ENCODE assay signal across 15 mouse cellular contexts in the genomic region with DNA sequence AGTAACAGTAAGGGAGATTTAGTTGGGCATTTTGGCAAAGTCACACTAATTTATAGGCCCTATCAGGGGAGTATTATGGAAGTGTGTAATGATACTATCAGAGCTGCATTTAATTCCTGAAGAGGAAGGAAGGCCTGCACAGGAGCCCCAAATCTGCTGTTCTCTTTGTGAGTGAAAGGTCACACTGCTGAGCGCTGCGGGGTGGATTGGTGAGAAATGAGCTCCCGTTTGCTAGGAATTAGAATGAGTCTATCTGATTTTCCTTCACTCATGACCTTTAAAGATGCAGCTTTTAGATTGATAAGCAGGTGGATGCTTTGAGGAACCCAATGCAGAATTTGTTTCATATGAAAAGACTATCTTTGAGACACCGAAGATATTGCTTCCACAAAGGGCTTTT.
A peak's percentile ranks its signal among the peaks of the same experiment; 100 is the strongest.
DNase-seq lines count a peak whose midpoint lies in the region; ATAC-seq and TF ChIP-seq lines count a peak whose summit lies in the region.
"Had no signal": no experiment of that assay in that cellular context is flagged by ENCODE, and none has a peak within 500 bp of the region (broad histone marks: within the 10 kb centered on the region; RNA-seq: fewer than 3 reads in every experiment).

No protein-coding gene starts in this region.

- no peak for ATAC-seq in hindbrain, embryonic 11.5 days (ENCODE audit: low FRiP score)
- no peak for ATAC-seq in hindbrain, postnatal 0 days
- no peak for ATAC-seq in midbrain, embryonic 16.5 days
- ATAC-seq in heart, embryonic 11.5 days (replicated peaks; ENCODE audit: insufficient number of reproducible peaks, low FRiP score, low TSS enrichment), result no peak
- ATAC-seq: liver, embryonic 12.5 days had no signal

- peaks cover 6% of the 10 kb centered on the region for H3K4me1 ChIP-seq in hindbrain, embryonic 11.5 days (replicated peaks; ENCODE audit: control insufficient read depth, insufficient read depth, low read length)
- H3K4me1 ChIP-seq in hindbrain, embryonic 10.5 days (replicated peaks), result peaks cover 39% of the 10 kb centered on the region
- peaks cover 15% of the 10 kb centered on the region for H3K4me1 ChIP-seq in hindbrain, postnatal 0 days (ENCODE audit: insufficient read depth, low read length)
- peaks cover 35% of the 10 kb centered on the region for H3K4me1 ChIP-seq in midbrain, embryonic 16.5 days (ENCODE audit: control insufficient read depth, insufficient read depth, low read length)
- peaks cover 6% of the 10 kb centered on the region for H3K4me1 ChIP-seq in heart, embryonic 11.5 days (ENCODE audit: control insufficient read depth, insufficient read depth, low read length)
- H3K4me1 ChIP-seq: liver, embryonic 12.5 days had no signal

- H3K9me3 ChIP-seq in hindbrain, embryonic 11.5 days (ENCODE audit: control insufficient read depth, low read length), result no peaks in the 10 kb centered on the region
- H3K9me3 ChIP-seq in hindbrain, embryonic 10.5 days, result no peaks in the 10 kb centered on the region
- H3K9me3 ChIP-seq in hindbrain, postnatal 0 days (ENCODE audit: low read length), result no peaks in the 10 kb centered on the region
- no peaks in the 10 kb centered on the region for H3K9me3 ChIP-seq in midbrain, embryonic 16.5 days (replicated peaks; ENCODE audit: control insufficient read depth, low read length, poor library complexity, severe bottlenecking)
- no peaks in the 10 kb centered on the region for H3K9me3 ChIP-seq in heart, embryonic 11.5 days (replicated peaks; ENCODE audit: control insufficient read depth, low read length)
- H3K9me3 ChIP-seq: liver, embryonic 12.5 days; lung, embryonic 15.5 days had no signal

- H3K27me3 ChIP-seq in hindbrain, embryonic 11.5 days (ENCODE audit: control insufficient read depth, insufficient read depth, low read length), result no peaks in the 10 kb centered on the region
- no peaks in the 10 kb centered on the region for H3K27me3 ChIP-seq in hindbrain, embryonic 10.5 days (ENCODE audit: insufficient read depth, poor library complexity, severe bottlenecking)
- no peaks in the 10 kb centered on the region for H3K27me3 ChIP-seq in hindbrain, postnatal 0 days (ENCODE audit: insufficient read depth, low read length)
- H3K27me3 ChIP-seq in midbrain, embryonic 16.5 days (ENCODE audit: control insufficient read depth, insufficient read depth, low read depth, low read length), result no peaks in the 10 kb centered on the region
- no peaks in the 10 kb centered on the region for H3K27me3 ChIP-seq in heart, embryonic 11.5 days (ENCODE audit: control insufficient read depth, insufficient read depth, low read length)
- H3K27me3 ChIP-seq: liver, embryonic 12.5 days; lung, embryonic 15.5 days had no signal

- H3K4me3 ChIP-seq in hindbrain, embryonic 11.5 days (ENCODE audit: low read depth, low read length), result no peak overlapping the region
- H3K4me3 ChIP-seq in hindbrain, embryonic 10.5 days, result no peak overlapping the region
- no peak overlapping the region for H3K4me3 ChIP-seq in hindbrain, postnatal 0 days (ENCODE audit: low read length)
- no peak overlapping the region for H3K4me3 ChIP-seq in midbrain, embryonic 16.5 days (ENCODE audit: low read depth, low read length)
- H3K4me3 ChIP-seq in heart, embryonic 11.5 days (ENCODE audit: low read depth, low read length), result no peak overlapping the region
- H3K4me3 ChIP-seq: liver, embryonic 12.5 days; lung, embryonic 15.5 days had no signal

- peak; percentile 33 for DNase-seq in hindbrain, embryonic 11.5 days (ENCODE audit: low spot score)
- no peak for DNase-seq in hindbrain, embryonic 10.5 days (ENCODE audit: low spot score)
- DNase-seq in brain, embryonic 14.5 days (ENCODE audit: low read depth), result peak; percentile 50
- no peak for DNase-seq in hindbrain, postnatal 0 days (ENCODE audit: low spot score)
- DNase-seq in left cerebral cortex, postnatal 25 days (ENCODE audit: low spot score in 2 of 2), result no peak
- DNase-seq: adrenal gland, adult 8-10 months; cerebellum, adult 9-10 months; gastrocnemius, postnatal 25 days; heart, postnatal 14 days; kidney, adult 9 months; kidney, postnatal 36 days had no signal

- no peak overlapping the region for H3K4me2 ChIP-seq in hindbrain, embryonic 11.5 days (replicated peaks; ENCODE audit: low read depth, low read length)
- no peak overlapping the region for H3K4me2 ChIP-seq in hindbrain, postnatal 0 days (ENCODE audit: low read depth, low read length)
- H3K4me2 ChIP-seq in midbrain, embryonic 16.5 days (ENCODE audit: low read length), result no peak overlapping the region
- no peak overlapping the region for H3K4me2 ChIP-seq in heart, embryonic 11.5 days
- H3K4me2 ChIP-seq: liver, embryonic 12.5 days; lung, embryonic 15.5 days had no signal

- H3K9ac ChIP-seq in hindbrain, embryonic 11.5 days (ENCODE audit: low read depth, low read length), result no peak overlapping the region
- no peak overlapping the region for H3K9ac ChIP-seq in hindbrain, postnatal 0 days (replicated peaks; ENCODE audit: low read length)
- H3K9ac ChIP-seq in midbrain, embryonic 16.5 days (ENCODE audit: low read depth, low read length), result no peak overlapping the region
- H3K9ac ChIP-seq in heart, embryonic 11.5 days (ENCODE audit: low read depth, low read length), result no peak overlapping the region
- H3K9ac ChIP-seq: liver, embryonic 12.5 days; lung, embryonic 15.5 days had no signal

- no peak for TF ChIP-seq POLR2A in brain, embryonic 14.5 days (IDR thresholded peaks at IDR 0.05; ENCODE audit: borderline replicate concordance, extremely low read depth, insufficient read depth, insufficient read length, poor library complexity, severe bottlenecking)

- no peak for TF ChIP-seq CTCF in brain, embryonic 14.5 days (IDR thresholded peaks at IDR 0.05; ENCODE audit: borderline replicate concordance, extremely low read depth, insufficient read depth, insufficient read length)
- no peak for TF ChIP-seq CTCF in hindbrain, postnatal 0 days (IDR thresholded peaks at IDR 0.05; ENCODE audit: low read depth)

- intact Hi-C loops in left cerebral cortex, postnatal 25 days (cut with DNase I), result loop anchor here (1.0 kb wide), 1 partner anchor 17 kb away; no protein-coding TSS in a partner anchor

- 41% methylated on average over 4 of the region's 4 CpGs for WGBS in hindbrain, embryonic 11.5 days
- WGBS in hindbrain, embryonic 10.5 days, result 45% methylated on average over 4 of the region's 4 CpGs
- 50% methylated on average over 4 of the region's 4 CpGs for WGBS in hindbrain, postnatal 0 days
- 18% methylated on average over 4 of the region's 4 CpGs for WGBS in midbrain, embryonic 16.5 days
- 61% methylated on average over 4 of the region's 4 CpGs for WGBS in heart, embryonic 11.5 days (ENCODE audit: insufficient replicate concordance)

- H3K27ac ChIP-seq in hindbrain, embryonic 11.5 days (ENCODE audit: low read depth, low read length), result no peak overlapping the region
- no peak overlapping the region for H3K27ac ChIP-seq in hindbrain, embryonic 10.5 days
- H3K27ac ChIP-seq in hindbrain, postnatal 0 days, result peak overlapping the region; percentile 29; the same call in 1 of the 2 replicates
- peak overlapping the region; percentile 72 for H3K27ac ChIP-seq in midbrain, embryonic 16.5 days (ENCODE audit: low read length)
- H3K27ac ChIP-seq in heart, embryonic 11.5 days (ENCODE audit: low read depth, low read length), result no peak overlapping the region
- H3K27ac ChIP-seq: liver, embryonic 12.5 days; lung, embryonic 15.5 days had no signal

- no peaks in the 10 kb centered on the region for H3K36me3 ChIP-seq in hindbrain, embryonic 11.5 days (ENCODE audit: control insufficient read depth, insufficient read depth, low read length)
- 0 out of 2 replicates have a peak, but pooled peaks cover 3% of the 10 kb centered on the region for H3K36me3 ChIP-seq in hindbrain, embryonic 10.5 days
- H3K36me3 ChIP-seq in hindbrain, postnatal 0 days (ENCODE audit: insufficient read depth, low read length), result no peaks in the 10 kb centered on the region
- H3K36me3 ChIP-seq in midbrain, embryonic 16.5 days (ENCODE audit: control insufficient read depth, insufficient read depth, low read length), result no peaks in the 10 kb centered on the region
- no peaks in the 10 kb centered on the region for H3K36me3 ChIP-seq in heart, embryonic 11.5 days (ENCODE audit: control insufficient read depth, insufficient read depth, low read length)
- H3K36me3 ChIP-seq: liver, embryonic 12.5 days; lung, embryonic 15.5 days had no signal

Comparison
In these comparisons a context has a peak if more than half of its experiments do, and no peak if none do; other contexts are left out.
1. DNase-seq: peak in hindbrain, embryonic 11.5 days (single experiment) and brain, embryonic 14.5 days (single experiment); none in hindbrain, embryonic 10.5 days (single experiment), hindbrain, postnatal 0 days (single experiment) and left cerebral cortex, postnatal 25 days (0 of 2).
2. H3K27ac ChIP-seq: peak in hindbrain, postnatal 0 days (single experiment) and midbrain, embryonic 16.5 days (single experiment); none in hindbrain, embryonic 11.5 days (single experiment), hindbrain, embryonic 10.5 days (single experiment) and heart, embryonic 11.5 days (single experiment).